Mouse (Mus musculus): ENCODE results near the gene Ugt2a1.

DNA sequence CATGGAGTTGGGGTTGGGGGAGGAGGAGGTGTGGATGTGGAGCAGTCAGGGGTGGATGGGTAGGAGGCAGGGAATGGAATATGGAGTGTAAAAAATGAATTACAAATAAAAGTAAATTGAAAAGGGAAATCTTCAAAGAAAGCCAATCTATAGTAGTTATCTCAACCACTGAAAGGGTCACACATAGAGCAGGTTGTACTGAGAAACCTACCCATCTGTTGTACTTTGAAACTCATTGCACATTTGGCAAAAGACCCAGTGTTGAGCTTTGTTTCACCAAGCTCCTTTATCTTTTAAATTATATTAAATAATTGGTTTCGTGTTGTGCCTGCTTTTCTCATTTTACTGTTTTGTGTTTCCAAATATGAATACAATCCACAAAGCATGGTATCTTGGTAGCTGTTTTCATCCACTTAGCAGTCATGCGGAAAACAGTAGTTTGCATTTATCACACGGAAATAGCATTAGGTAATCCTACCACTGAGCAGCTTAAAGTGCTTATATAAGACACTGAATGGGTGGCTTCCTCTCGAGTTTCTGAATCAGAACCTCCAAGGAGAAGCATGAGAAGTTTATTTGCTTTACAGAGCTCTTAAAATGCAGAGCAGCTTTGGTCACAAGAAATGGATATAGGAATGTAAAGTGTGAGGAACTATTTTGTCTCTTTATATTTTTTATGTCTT is 15.2 kb upstream of the Ugt2a1 start:
- no peak for TF ChIP-seq CTCF (IDR thresholded peaks at IDR 0.05; ENCODE audit: low read depth)
- no peak for TF ChIP-seq EP300 (IDR thresholded peaks at IDR 0.05; ENCODE audit: low read depth)
